Mouse (Mus musculus): Measurements from ENCODE around the gene Meis2. TPM values are rescaled to one million over a fixed set of nuclear protein-coding genes. Genes with fewer than 3 reads are reported as not detected.

Meis2 gene
- total RNA-seq, 2 experiments from 2014 or later, result 22.4 to 27.5 TPM

DNA sequence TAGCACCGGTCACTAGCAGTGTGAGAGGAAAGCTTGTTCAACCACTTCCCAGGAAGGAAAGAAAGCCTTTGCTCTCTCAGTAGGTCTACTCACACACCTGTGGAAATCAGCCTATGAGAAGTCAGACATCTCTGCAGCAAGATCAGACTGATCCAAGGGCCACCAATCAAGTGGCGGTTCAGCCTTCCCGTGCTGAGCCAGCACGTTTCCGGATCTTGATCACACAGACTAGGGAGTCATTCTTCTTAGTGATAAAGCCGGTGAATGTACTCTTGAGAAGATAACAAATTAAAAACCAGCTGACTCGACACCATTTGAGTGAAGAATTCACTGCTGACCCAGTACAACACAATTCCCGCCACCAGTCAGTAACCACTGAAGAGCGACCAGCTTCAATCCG lies 50.1 kb downstream of the Meis2 start:
- intact Hi-C loops (cut with DNase I), result no loop called here
- no peak for DNase-seq

GRCm38 (mm10) chr2:116010469-116010868 lies 55.2 kb downstream of the Meis2 start:
- DNase-seq, result no peak
- intact Hi-C loops (cut with DNase I), result no loop called here

DNA sequence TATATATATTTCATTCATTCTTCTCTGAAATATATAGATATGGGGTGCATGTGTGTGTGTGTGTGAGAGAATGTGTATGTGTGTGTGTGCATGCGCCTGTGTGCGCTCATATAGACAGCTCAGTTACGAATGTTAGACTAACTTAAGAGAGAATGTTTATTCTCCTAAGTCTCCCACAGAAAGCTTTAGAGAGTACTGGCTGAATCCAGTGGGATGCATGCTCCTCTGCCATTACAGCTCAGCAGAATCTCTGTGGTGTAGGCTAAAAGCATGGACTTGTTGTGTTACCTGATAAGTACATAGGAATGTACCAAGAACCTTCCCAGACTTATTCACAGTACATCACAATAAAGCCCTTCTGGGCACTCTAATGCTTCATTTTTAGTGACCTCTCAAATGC lies 55.6 kb downstream of the Meis2 start:
- DNase-seq, result no peak
- intact Hi-C loops (cut with DNase I), result no loop called here

GRCm38 (mm10) chr2:116009097-116009970 lies 56.3 kb downstream of the Meis2 start:
- intact Hi-C loops (cut with DNase I), result no loop called here
- DNase-seq, result no peak

DNA sequence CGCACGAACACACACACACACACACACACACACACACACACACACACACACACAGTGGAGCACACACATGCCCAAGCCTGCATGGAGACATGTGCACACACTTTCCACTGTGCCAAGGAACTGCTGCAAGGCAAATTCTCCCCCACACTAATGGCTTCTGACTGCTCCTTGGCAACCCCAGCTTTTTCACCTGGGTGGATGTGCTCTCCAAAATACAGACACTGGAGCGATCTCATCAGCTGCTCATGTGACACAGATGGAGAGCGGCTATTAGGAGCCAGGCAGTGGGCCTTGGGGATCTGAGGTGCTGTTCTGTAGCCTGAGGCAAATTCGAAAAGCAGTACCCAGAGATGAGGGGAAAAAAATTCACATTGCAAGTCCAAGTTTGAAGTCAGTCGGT lies 63.3 kb downstream of the Meis2 start:
- no peak for DNase-seq
- intact Hi-C loops (cut with DNase I), result no loop called here

GRCm38 (mm10) chr2:116001352-116002138 lies 64.1 kb downstream of the Meis2 start:
- no peak for DNase-seq
- intact Hi-C loops (cut with DNase I), result no loop called here

DNA sequence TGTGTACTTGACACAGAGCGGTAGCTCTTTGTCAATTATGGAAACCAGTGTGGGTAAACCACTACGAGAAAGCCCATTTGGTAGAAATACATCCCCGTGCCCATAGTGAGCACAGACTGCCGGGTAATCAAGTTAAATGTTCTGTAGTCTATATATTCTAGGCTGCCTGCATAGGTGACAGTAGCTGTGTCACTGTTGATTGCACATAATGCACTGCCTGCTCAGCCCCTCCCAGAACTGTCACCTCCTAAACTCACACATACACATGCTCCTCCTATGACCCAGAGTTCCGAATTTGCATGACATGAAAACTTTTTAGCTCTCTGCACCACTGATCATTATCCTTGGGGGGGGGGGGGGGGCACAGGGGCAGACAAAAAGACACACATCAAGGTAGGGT lies 65.1 kb downstream of the Meis2 start:
- intact Hi-C loops (cut with DNase I), result no loop called here
- DNase-seq, result no peak

DNA sequence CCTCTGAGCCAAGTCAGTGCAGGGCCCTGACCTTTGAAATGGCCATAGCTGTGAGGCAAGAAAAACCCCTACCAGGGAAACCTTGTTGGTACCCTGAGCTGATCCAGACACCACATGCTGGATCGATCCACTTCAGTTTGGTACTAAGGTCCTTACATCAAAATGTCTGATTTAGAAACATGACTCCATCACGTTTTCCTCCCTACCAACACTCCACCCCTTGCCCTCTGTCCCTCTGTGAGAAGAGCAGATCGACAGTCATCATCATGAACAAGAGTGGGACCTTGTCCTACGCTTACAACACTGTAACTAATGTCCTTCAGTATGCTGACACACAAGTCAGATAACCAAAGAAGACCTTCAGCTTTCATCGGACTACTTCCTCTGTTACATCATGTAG lies 66.8 kb downstream of the Meis2 start:
- DNase-seq, result no peak

DNA sequence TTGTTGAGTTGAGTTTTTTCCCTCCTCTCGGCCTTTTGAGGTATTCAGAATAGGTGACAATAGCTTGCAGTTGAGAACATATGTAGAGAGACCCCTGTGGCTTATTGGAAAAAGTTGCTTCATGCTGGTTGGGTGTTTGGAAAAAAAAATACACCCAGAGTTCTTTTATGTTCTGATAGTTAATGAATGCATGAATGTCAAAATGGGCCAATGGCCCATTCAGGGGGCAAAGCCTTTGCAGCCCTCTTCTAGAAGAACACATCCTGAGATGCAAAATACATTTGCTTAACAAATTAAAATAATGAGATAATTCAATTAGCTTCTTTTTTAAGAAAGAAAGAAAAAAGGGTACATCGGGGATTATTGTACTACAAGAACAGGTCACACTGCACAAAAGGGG lies 69.2 kb downstream of the Meis2 start:
- intact Hi-C loops (cut with DNase I), result no loop called here

More for the DNA sequence above, 66.8 kb downstream of the Meis2 start:
- intact Hi-C loops (cut with DNase I), result no loop called here

DNA sequence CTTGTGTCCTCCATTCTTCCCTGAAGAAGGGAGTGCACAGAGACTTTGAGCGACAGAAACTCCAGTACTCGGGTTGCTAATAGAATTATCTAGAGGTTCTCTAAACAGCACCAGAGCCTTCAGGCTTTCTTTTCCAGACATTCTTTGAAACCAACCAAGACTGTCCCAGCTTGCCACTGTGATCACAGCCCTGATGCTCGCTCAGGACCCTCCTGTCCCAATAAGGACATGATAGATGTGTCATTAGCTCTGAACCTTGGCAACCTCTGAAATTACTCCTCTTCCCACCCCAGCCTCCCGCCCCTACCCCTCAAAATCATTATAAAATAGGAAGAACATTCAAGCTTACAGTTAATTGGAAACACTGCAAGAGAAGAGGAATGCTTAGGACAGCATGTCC lies 71.8 kb downstream of the Meis2 start:
- intact Hi-C loops (cut with DNase I), result no loop called here
- DNase-seq, result no peak

More for the DNA sequence above, 69.2 kb downstream of the Meis2 start:
- DNase-seq, result no peak

DNA sequence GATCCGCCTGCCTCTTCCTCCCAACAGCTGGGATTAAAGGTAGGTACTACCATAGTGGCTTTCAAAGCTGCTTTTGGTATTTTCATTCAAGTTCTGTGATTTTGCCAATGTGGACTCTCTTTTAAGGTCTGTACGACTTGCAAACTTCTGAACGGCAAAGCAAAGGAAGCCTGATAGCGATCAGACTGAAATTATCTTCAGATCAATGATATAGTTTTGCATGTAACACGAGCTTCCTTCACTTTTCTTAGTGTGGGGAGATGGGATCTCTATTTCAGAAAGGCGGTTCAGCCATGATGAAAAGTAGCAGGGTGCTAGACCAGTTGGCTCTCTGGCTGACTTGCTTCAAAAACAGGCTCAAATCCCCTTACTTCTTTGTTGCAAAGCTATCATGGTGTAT lies 76.4 kb downstream of the Meis2 start:
- intact Hi-C loops (cut with DNase I), result no loop called here
- DNase-seq, result no peak

DNA sequence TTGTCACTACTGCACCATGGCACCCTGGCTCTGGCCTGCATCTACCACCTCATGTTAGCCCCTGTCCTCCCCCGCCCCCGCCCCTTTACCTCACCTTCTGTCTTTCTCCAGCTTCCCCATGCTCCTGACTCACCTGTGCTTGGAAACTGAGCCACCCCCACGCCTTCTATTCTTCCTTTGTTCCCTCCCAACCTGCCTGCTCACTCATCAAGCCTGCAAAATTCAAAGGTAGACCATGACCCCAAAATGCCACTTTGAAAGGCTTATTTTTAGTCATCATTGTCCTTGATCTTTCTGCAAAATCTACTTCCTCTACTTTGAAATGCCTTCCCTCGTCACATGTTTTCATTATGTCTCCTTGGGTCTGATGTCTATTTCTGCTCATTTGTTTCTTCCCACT lies 77.2 kb downstream of the Meis2 start:
- DNase-seq, result no peak
- intact Hi-C loops (cut with DNase I), result no loop called here

DNA sequence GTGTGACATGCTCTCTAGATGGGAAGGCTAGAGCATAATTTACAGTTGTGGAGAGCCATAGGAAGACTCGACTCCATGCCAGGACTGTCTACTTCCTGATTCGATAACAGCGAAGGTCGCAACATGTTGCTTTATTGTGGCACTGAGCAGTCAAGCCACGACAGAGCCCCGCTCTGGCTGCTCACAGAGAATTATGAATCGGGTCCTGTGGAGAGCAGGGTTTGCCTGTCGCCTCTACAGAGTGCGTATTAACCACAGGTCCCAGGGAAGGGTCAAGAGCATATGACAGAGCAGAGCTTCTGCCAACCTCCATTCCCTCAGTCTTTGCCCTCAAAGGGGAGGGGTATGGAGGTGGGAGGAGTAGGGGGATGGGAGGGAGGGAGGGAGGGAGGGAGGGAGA lies 80.7 kb downstream of the Meis2 start:
- intact Hi-C loops (cut with DNase I), result no loop called here
- no peak for DNase-seq

DNA sequence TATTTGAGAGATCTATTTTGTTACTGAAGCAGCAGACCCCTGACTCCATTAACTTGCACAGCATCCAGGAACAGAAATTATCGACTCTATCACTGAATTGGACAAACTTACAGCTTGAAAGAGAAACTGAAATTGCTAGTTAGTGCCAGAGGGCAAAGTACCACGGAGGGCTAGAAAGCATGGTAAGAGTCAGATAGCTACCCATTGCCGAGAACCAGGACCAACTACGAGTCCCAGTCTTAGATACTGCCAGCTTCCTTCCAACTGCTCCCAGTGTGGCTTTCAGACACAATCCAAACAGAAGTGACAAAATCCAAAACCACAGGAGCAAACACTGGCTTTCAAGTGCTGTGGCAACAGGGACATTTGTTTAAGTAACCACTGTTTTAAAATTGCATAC lies 81.2 kb downstream of the Meis2 start:
- intact Hi-C loops (cut with DNase I), result no loop called here

DNA sequence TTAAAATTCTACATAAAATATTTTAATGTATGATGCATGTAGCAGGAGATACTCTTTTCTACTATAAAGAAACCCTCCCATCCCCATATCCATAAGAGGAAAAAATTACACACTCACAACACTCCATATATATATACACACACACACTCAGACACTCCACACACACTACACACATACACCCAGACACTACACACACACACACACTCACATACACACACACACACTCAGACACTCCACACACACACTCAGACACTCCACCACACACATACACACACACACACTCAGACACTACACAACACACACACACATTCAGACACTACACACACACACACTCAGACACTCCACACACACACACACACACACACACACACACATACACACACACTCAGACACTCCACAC lies 85.1 kb downstream of the Meis2 start:
- no peak for DNase-seq
- intact Hi-C loops (cut with DNase I), result no loop called here

More for the DNA sequence above, 81.2 kb downstream of the Meis2 start:
- no peak for DNase-seq

- intact Hi-C loops (cut with DNase I), result no loop called here
Measured at GRCm38 (mm10) chr2:115979683-115980476, 85.8 kb downstream of the Meis2 start.

GRCm38 (mm10) chr2:115978666-115979065 lies 87.0 kb downstream of the Meis2 start:
- DNase-seq, result no peak
- intact Hi-C loops (cut with DNase I), result no loop called here

More at GRCm38 (mm10) chr2:115979683-115980476, 85.8 kb downstream of the Meis2 start:
- DNase-seq, result no peak

- intact Hi-C loops (cut with DNase I), result no loop called here
- DNase-seq, result no peak
Measured at GRCm38 (mm10) chr2:115971296-115971805, 94.3 kb downstream of the Meis2 start.

- intact Hi-C loops (cut with DNase I), result no loop called here
- peak in 1 of 2 experiments; percentile 15 for DNase-seq
Measured at GRCm38 (mm10) chr2:115970091-115970820, 95.4 kb downstream of the Meis2 start.

- intact Hi-C loops (cut with DNase I), result no loop called here
- DNase-seq, result no peak
Measured at GRCm38 (mm10) chr2:115969201-115969600, 96.4 kb downstream of the Meis2 start.

All from heart, postnatal 10 days (tissue).